In the genomic region with DNA sequence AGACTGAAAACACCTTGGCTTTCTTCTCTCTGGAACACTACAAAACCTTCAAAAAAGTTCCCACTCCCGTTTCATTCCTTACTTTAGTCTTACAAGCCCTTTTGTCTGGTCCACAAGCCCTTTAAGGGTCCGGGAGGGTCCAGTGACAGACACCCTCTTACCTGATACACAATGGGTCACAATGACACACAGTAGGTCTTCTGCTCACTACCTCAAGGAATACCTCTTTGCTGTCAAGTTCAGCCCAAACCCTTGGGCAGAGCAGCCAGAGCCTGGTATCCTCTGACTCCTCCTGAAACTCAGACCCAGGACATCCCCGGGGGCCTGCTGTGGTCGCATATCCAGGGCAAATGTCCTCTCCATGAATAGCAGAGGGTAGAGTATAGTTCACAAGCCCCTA, we compare ENCODE assay signal across 1 mouse cellular context.
A peak's percentile ranks its signal among the peaks of the same experiment; 100 is the strongest.
TF ChIP-seq lines count a peak whose summit lies in the region.

No protein-coding gene starts in this region.

TF ChIP-seq in MEL, 35 proteins besides CTCF, POLR2A, EP300 and RAD21:
- TF ChIP-seq ZNF384 (IDR thresholded peaks at IDR 0.05; ENCODE audit: low read depth, low read length) (no peak), MXI1 (IDR thresholded peaks at IDR 0.05; ENCODE audit: low read depth, low read length) (no peak), ZKSCAN1 (IDR thresholded peaks at IDR 0.05; ENCODE audit: low read depth, low read length) (peak; percentile 96)
